Mouse (Mus musculus) neutrophil, adult 5-6 weeks (primary cell): Measurements from ENCODE around the gene Sema7a. TPM values are rescaled to one million over a fixed set of nuclear protein-coding genes. Genes with fewer than 3 reads are reported as not detected.

Experiments
- ATAC-seq: fragments of 151-379, 151-347 bp; 2 replicates; pipeline ENCODE4 v1.8.0; 2017; ENCODE audit warnings: mild to moderate bottlenecking, moderate TSS enrichment; ENCODE audit not compliant: insufficient number of reproducible peaks, poor library complexity, low FRiP score, severe bottlenecking; ENCODE audit errors: extremely low read depth
- total RNA-seq: library from RNA; stranded (forward); fragments of 200-1000 nt; gene quantifications from 2 replicates; pipeline ENCODE4 v1.2.3, GENCODE M21; 2017

Gene Sema7a
- total RNA-seq, 1 experiment from 2014 or later: 7.4 TPM

- no peak for ATAC-seq
Measured at GRCm38 (mm10) chr9:57937171-57937570, 2.7 kb upstream of the Sema7a start.

GRCm38 (mm10) chr9:57937651-57938050, 2.3 kb upstream of the Sema7a start:
- ATAC-seq: no peak

- no peak for ATAC-seq
Measured at GRCm38 (mm10) chr9:57938225-57939055, 1.5 kb upstream of the Sema7a start.

GRCm38 (mm10) chr9:57940349-57940794, 460 bp downstream of the Sema7a start:
- ATAC-seq: no peak

- ATAC-seq: no peak
Measured at GRCm38 (mm10) chr9:57940861-57941638, 1.1 kb downstream of the Sema7a start.

- no peak for ATAC-seq
Measured at GRCm38 (mm10) chr9:57942039-57942438, 2.1 kb downstream of the Sema7a start.

- no peak for ATAC-seq
Measured at GRCm38 (mm10) chr9:57943067-57943466, 3.2 kb downstream of the Sema7a start.

GRCm38 (mm10) chr9:57944572-57944971, 4.7 kb downstream of the Sema7a start:
- ATAC-seq: peak; percentile 46

GRCm38 (mm10) chr9:57945771-57946616, 6.1 kb downstream of the Sema7a start:
- ATAC-seq: no peak

- no peak for ATAC-seq
Measured at GRCm38 (mm10) chr9:57947381-57948030, 7.6 kb downstream of the Sema7a start.

- no peak for ATAC-seq
Measured at GRCm38 (mm10) chr9:57948333-57948931, 8.5 kb downstream of the Sema7a start.

- no peak for ATAC-seq
Measured at GRCm38 (mm10) chr9:57949102-57949704, 9.3 kb downstream of the Sema7a start.

GRCm38 (mm10) chr9:57949879-57950278, 10.0 kb downstream of the Sema7a start:
- no peak for ATAC-seq

- no peak for ATAC-seq
Measured at GRCm38 (mm10) chr9:57950519-57950918, 10.6 kb downstream of the Sema7a start.

- ATAC-seq: no peak
Measured at GRCm38 (mm10) chr9:57951993-57952392, 12.1 kb downstream of the Sema7a start.

- ATAC-seq: peak; percentile 34
Measured at GRCm38 (mm10) chr9:57954962-57955744, 15.2 kb downstream of the Sema7a start.

GRCm38 (mm10) chr9:57955764-57956163, 15.9 kb downstream of the Sema7a start:
- ATAC-seq: no peak
